Mouse (Mus musculus) ES-E14 (cell line): ENCODE results near the gene Hcrt. TPM values are rescaled to one million over a fixed set of nuclear protein-coding genes. Genes with fewer than 3 reads are reported as not detected.

Experiments
- DNase-seq: peaks from one replicate; pipeline ENCODE4 v3.0.0-alpha.2; 2013; ENCODE audit warnings: low read depth, low spot score
- H3K27ac ChIP-seq: 2 replicates; pipeline ENCODE4 v1.5.1; 2012; ENCODE audit warnings: low read depth, mild to moderate bottlenecking, low read length, moderate library complexity, mixed read lengths; ENCODE audit not compliant: poor library complexity, insufficient read depth, severe bottlenecking
- H3K36me3 ChIP-seq: 2 replicates; pipeline ENCODE4 v1.6.1; 2012; ENCODE audit warnings: mild to moderate bottlenecking, low read length, moderate library complexity, mixed read lengths; ENCODE audit not compliant: control insufficient read depth, poor library complexity, insufficient read depth, severe bottlenecking
- H3K4me1 ChIP-seq, 2 experiments: fragments of 150-350 bp in 1 of 2; sonication (generic) in 1 of 2; 2 replicates each; pipeline ENCODE4 v1.6.1; 2012; ENCODE audit warnings: low read length in 2 of 2, mild to moderate bottlenecking in 1 of 2, mixed read lengths in 1 of 2; ENCODE audit not compliant: control insufficient read depth in 2 of 2, insufficient read depth in 2 of 2, poor library complexity in 1 of 2
- H3K4me3 ChIP-seq, 2 experiments: fragments of 150-350 bp in 1 of 2; sonication (generic) in 1 of 2; 2 replicates each; pipeline ENCODE4 v1.5.1; 2012; ENCODE audit warnings: low read length in 2 of 2, low read depth in 1 of 2, mild to moderate bottlenecking in 1 of 2, mixed read lengths in 1 of 2; ENCODE audit not compliant: insufficient read depth in 1 of 2, poor library complexity in 1 of 2, severe bottlenecking in 1 of 2
- H3K9ac ChIP-seq: 2 replicates; pipeline ENCODE4 v1.6.1; 2012; ENCODE audit warnings: low read depth, mild to moderate bottlenecking, low read length, mixed read lengths; ENCODE audit not compliant: poor library complexity, insufficient read depth, severe bottlenecking
- H3K9me3 ChIP-seq: fragments of 150-350 bp; sonication (generic); 2 replicates; pipeline ENCODE4 v1.6.1; 2012; ENCODE audit warnings: low read depth, mild to moderate bottlenecking, low read length; ENCODE audit not compliant: control insufficient read depth, insufficient read depth
- CHD2 ChIP-seq: IDR thresholded peaks from 2 replicates; pipeline ENCODE4 v1.6.1; 2014; ENCODE audit warnings: mild to moderate bottlenecking, low read depth, low read length, inconsistent platforms
- HCFC1 ChIP-seq: IDR thresholded peaks from 2 replicates; pipeline ENCODE4 v1.6.1; 2012; ENCODE audit warnings: low read length, inconsistent platforms, borderline replicate concordance; ENCODE audit not compliant: insufficient read depth
- MAFK ChIP-seq: IDR thresholded peaks from 2 replicates; pipeline ENCODE4 v1.6.1; 2014; ENCODE audit warnings: mild to moderate bottlenecking, low read depth, low read length, inconsistent platforms; ENCODE audit not compliant: insufficient read depth
- ZC3H11A ChIP-seq: IDR thresholded peaks from 2 replicates; pipeline ENCODE4 v1.6.1; 2012; ENCODE audit warnings: low read depth, mild to moderate bottlenecking, inconsistent platforms, low read length, borderline replicate concordance
- ZNF384 ChIP-seq: IDR thresholded peaks from 2 replicates; pipeline ENCODE4 v1.6.1; 2012; ENCODE audit warnings: low read depth, low read length, inconsistent platforms
- in situ Hi-C, 2 experiments: fragments of 600-800 bp; cut with MboI; formaldehyde crosslinking; loops; one replicate each; pipeline ENCODE4 v1.15.1; 2025; ENCODE audit warnings: low sequenced_read_pairs in 2 of 2, inconsistent platforms in 1 of 2; ENCODE audit not compliant: unreplicated experiment in 2 of 2
- total RNA-seq: library from RNA; depleted of rRNA; stranded (reverse); fragments of 300-350 nt; gene quantifications from 2 replicates; pipeline ENCODE4 v1.2.3, GENCODE M21; 2012

Hcrt gene
- total RNA-seq, 1 experiment: not detected

DNA sequence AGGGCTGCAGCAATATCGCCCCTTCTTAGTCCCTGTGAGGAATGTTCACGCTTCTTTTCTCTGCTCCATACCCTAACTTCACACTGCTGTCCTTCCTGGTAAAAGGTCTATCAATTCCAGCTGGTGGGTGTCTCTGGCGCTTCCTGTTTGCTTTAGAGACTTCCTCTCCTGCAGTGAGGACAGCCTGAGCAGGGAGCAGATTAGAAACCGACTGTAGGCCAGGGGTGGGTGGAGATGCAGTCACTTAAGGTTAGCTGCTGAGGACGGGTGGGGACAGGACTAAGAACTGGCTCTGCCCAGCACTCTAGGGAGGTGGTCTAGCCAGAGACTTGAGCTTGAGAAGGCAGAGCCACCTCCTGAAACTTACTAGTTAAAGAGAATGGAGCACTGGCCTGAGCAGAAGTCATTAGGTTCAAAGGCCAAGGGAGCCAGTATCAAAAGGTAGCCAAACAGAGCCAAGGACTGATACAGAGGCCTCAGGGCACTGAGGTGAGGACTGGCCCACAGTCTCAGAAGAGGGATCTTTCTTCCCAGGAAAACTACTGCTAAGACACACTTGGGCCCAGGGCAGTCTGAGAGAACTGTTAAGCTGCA lies 37.7 kb downstream of the Hcrt start:
- H3K9ac ChIP-seq: no peak overlapping the region
- H3K4me3 ChIP-seq: no peak overlapping the region
- TF ChIP-seq MAFK (no peak), CHD2 (no peak), ZC3H11A (no peak), ZNF384 (no peak), HCFC1 (no peak)
- no peaks in the 10 kb centered on the region for H3K9me3 ChIP-seq
- H3K4me1 ChIP-seq: peaks cover 12 to 27% of the 10 kb centered on the region in 2 experiments
- in situ Hi-C loops: no loop called here
- H3K36me3 ChIP-seq: no peaks in the 10 kb centered on the region; the same call in 1 of the 2 replicates
- H3K27ac ChIP-seq: no peak overlapping the region
- no peak for DNase-seq

DNA sequence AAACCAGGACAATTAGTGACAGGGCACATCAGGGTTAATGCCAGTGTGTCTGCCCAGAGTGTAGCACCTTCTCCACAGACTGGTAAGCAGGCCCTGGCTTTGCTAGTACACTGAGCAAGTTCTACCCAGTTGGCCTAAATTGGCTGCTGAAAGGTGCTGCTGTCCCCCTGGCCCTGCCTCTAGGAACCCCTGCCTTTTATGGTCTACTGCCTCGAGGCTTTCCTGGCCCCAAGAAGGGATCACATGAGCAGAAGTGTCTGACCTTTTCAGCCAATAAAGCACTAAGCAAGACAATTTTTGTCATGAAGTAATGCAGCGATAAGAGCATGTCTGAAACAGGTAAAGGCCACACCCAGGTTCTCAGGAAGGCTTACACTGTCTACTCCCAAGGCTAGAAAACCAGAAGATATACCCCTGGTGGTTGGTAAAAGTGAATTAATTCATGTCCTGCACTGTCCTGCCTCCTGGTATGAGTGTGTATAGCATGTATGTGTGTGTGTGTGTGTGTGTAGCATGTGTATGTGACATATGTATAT lies 40.2 kb downstream of the Hcrt start:
- peaks cover 13% of the 10 kb centered on the region for H3K36me3 ChIP-seq

DNA sequence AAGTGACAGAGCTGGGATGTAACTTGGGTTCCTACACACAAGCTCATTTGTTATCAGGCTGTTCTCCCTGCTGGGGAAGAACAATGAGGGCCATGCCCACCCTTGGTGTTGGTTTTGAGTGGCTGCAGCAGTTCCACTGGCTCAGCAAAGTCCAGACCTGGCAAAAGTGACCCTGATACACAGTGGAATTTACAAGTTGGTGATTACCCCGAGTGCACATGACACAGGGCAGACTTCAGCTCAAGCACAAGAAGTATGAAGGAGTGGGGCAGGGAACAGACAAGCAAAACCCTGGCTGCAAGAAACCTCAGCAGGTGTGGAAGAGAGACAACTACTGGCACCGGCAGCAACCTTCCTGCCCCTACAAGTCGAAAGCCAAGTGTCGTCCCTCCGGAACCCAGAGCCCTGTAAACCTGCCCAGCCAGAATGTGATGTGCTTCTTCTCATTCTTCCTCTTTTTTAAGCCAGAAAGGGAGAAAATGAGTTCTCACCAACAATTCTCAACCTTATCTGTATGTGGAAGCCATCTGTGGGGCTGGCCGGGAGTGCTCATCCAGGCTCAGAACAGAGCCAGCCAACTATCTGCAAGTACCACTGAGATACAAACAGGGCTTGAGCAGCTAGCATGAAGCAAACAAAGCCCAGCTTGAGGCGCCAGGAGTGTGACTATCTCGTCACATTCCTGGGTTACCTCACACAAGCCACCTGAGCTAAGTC lies 40.8 kb downstream of the Hcrt start:
- in situ Hi-C loops: no loop called here
- H3K36me3 ChIP-seq: peaks cover 14% of the 10 kb centered on the region
- no peaks in the 10 kb centered on the region for H3K9me3 ChIP-seq
- no peak overlapping the region for H3K9ac ChIP-seq
- no peak overlapping the region for H3K4me3 ChIP-seq
- H3K4me1 ChIP-seq: peaks cover 13 to 31% of the 10 kb centered on the region in 2 experiments
- DNase-seq: no peak
- H3K27ac ChIP-seq: no peak overlapping the region
- TF ChIP-seq ZNF384: no peak
- TF ChIP-seq MAFK: no peak
- no peak for TF ChIP-seq CHD2
- no peak for TF ChIP-seq HCFC1
- no peak for TF ChIP-seq ZC3H11A

More for the DNA sequence above, 40.2 kb downstream of the Hcrt start:
- H3K9ac ChIP-seq: no peak overlapping the region
- TF ChIP-seq HCFC1 (no peak), ZNF384 (no peak), ZC3H11A (no peak), CHD2 (no peak), MAFK (no peak)
- H3K27ac ChIP-seq: no peak overlapping the region
- no peak overlapping the region for H3K4me3 ChIP-seq
- in situ Hi-C loops: no loop called here
- H3K9me3 ChIP-seq: no peaks in the 10 kb centered on the region
- DNase-seq: no peak
- peaks cover 13 to 31% of the 10 kb centered on the region in 2 experiments for H3K4me1 ChIP-seq

DNA sequence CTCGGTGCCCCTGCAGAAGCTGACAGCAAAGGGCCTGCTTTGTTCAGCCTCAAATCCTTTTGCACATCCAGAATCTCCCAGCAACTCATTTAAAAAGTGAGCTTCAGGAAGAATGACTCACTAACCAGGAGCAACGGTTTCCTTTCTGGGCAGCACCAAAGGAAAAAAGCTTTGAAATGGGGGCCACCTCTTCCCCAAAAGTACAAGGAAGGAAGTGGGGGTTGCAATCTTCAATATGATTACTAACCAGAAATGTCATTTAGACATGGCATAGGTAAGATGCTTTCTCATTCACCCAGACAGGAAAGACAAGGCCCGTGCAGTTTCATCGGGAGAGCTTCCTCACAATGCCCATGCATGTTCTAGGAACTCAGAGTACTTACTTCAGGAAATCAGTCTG lies 41.5 kb downstream of the Hcrt start:
- TF ChIP-seq HCFC1: no peak
- peaks cover 17% of the 10 kb centered on the region for H3K36me3 ChIP-seq
- in situ Hi-C loops: no loop called here
- no peak overlapping the region for H3K4me3 ChIP-seq
- DNase-seq: no peak
- no peaks in the 10 kb centered on the region for H3K9me3 ChIP-seq
- no peak overlapping the region for H3K9ac ChIP-seq
- no peak overlapping the region for H3K27ac ChIP-seq
- peaks cover 13 to 31% of the 10 kb centered on the region in 2 experiments for H3K4me1 ChIP-seq
